Mouse (Mus musculus): ENCODE measurements at regions not wholly inside any gene's neighbourhood (a gene's known extent, or its start where the extent isn't known, plus 50 kb on each side); places are given as distances from the start of the nearest gene placed in this dataset.

- no peak for ATAC-seq (replicated peaks; ENCODE audit: low FRiP score, poor library complexity, severe bottlenecking)
Observed at GRCm38 (mm10) chr16:30155486-30156246, 91.5 kb downstream of the Hes1 start.

- no peak for ATAC-seq (replicated peaks; ENCODE audit: low FRiP score, poor library complexity, severe bottlenecking)
Observed at GRCm38 (mm10) chr16:30158184-30158583, 94.0 kb downstream of the Hes1 start.

GRCm38 (mm10) chr16:30160399-30160798 is 96.2 kb downstream of the Hes1 start:
- no peak for ATAC-seq (replicated peaks; ENCODE audit: low FRiP score, poor library complexity, severe bottlenecking)

GRCm38 (mm10) chr16:30163303-30163702 is 99.1 kb downstream of the Hes1 start:
- ATAC-seq (replicated peaks; ENCODE audit: low FRiP score, poor library complexity, severe bottlenecking): no peak

- no peak for ATAC-seq (replicated peaks; ENCODE audit: low FRiP score, poor library complexity, severe bottlenecking)
Observed at GRCm38 (mm10) chr16:30165667-30166180, 101.5 kb downstream of the Hes1 start.

GRCm38 (mm10) chr16:30171381-30172079 is 95.8 kb downstream of the Cpn2 start:
- no peak for ATAC-seq (replicated peaks; ENCODE audit: low FRiP score, poor library complexity, severe bottlenecking)

GRCm38 (mm10) chr16:30172136-30172731 is 95.1 kb downstream of the Cpn2 start:
- no peak for ATAC-seq (replicated peaks; ENCODE audit: low FRiP score, poor library complexity, severe bottlenecking)

- ATAC-seq (replicated peaks; ENCODE audit: low FRiP score, poor library complexity, severe bottlenecking): no peak
Observed at GRCm38 (mm10) chr16:30172798-30173202, 94.5 kb downstream of the Cpn2 start.

- no peak for ATAC-seq (replicated peaks; ENCODE audit: low FRiP score, poor library complexity, severe bottlenecking)
Observed at GRCm38 (mm10) chr16:30173953-30174874, 93.1 kb downstream of the Cpn2 start.

- ATAC-seq (replicated peaks; ENCODE audit: low FRiP score, poor library complexity, severe bottlenecking): no peak
Observed at GRCm38 (mm10) chr16:30176306-30176705, 91.0 kb downstream of the Cpn2 start.

GRCm38 (mm10) chr16:30177769-30178168 is 89.5 kb downstream of the Cpn2 start:
- no peak for ATAC-seq (replicated peaks; ENCODE audit: low FRiP score, poor library complexity, severe bottlenecking)

GRCm38 (mm10) chr16:30178596-30178995 is 88.7 kb downstream of the Cpn2 start:
- 0 out of 2 replicates have a peak, but pooled peaks have one; percentile 28 for ATAC-seq (replicated peaks; ENCODE audit: low FRiP score, poor library complexity, severe bottlenecking)

- ATAC-seq (replicated peaks; ENCODE audit: low FRiP score, poor library complexity, severe bottlenecking): no peak
Observed at GRCm38 (mm10) chr16:30179504-30179976, 87.8 kb downstream of the Cpn2 start.

- no peak for ATAC-seq (replicated peaks; ENCODE audit: low FRiP score, poor library complexity, severe bottlenecking)
Observed at GRCm38 (mm10) chr16:30181116-30181515, 86.2 kb downstream of the Cpn2 start.

- no peak for ATAC-seq (replicated peaks; ENCODE audit: low FRiP score, poor library complexity, severe bottlenecking)
Observed at GRCm38 (mm10) chr16:30184591-30185265, 82.6 kb downstream of the Cpn2 start.

GRCm38 (mm10) chr16:30185707-30186106 is 81.6 kb downstream of the Cpn2 start:
- no peak for ATAC-seq (replicated peaks; ENCODE audit: low FRiP score, poor library complexity, severe bottlenecking)

GRCm38 (mm10) chr16:30186201-30186700 is 81.0 kb downstream of the Cpn2 start:
- no peak for ATAC-seq (replicated peaks; ENCODE audit: low FRiP score, poor library complexity, severe bottlenecking)

GRCm38 (mm10) chr16:30186701-30187270 is 80.5 kb downstream of the Cpn2 start:
- ATAC-seq (replicated peaks; ENCODE audit: low FRiP score, poor library complexity, severe bottlenecking): no peak

Data from erythroblast, adult 5-6 weeks (primary cell).